Mouse (Mus musculus) forebrain, embryonic 14.5 days (tissue): ENCODE results near the gene Pttg1. TPM values are rescaled to one million over a fixed set of nuclear protein-coding genes. Genes with fewer than 3 reads are reported as not detected.

Experiments
- ATAC-seq: fragments of 200-750 bp; cut with Nextera tagmentation; 2 replicates; pipeline ENCODE4 v1.8.0; 2017; ENCODE audit warnings: mild to moderate bottlenecking, moderate library complexity
- DNase-seq: peaks from one replicate; pipeline ENCODE4 v3.0.0-alpha.2; 2015; ENCODE audit warnings: low spot score
- H3K27ac ChIP-seq: fragments of 300-500 bp; sonication (generic); 2 replicates; pipeline ENCODE4 v1.5.1; 2014; ENCODE audit warnings: low read depth, mild to moderate bottlenecking, control low read depth, low read length, moderate library complexity
- H3K27me3 ChIP-seq: fragments of 300-500 bp; sonication (generic); replicated peaks from 2 replicates; pipeline ENCODE4 v1.6.1; 2014; ENCODE audit warnings: low read length, control low read depth, mixed read lengths; ENCODE audit not compliant: control insufficient read depth, insufficient read depth
- H3K36me3 ChIP-seq: fragments of 300-500 bp; sonication (generic); 2 replicates; pipeline ENCODE4 v1.6.1; 2014; ENCODE audit warnings: low read length, control low read depth; ENCODE audit not compliant: control insufficient read depth, insufficient read depth
- H3K4me1 ChIP-seq: fragments of 300-500 bp; sonication (generic); 2 replicates; pipeline ENCODE4 v1.6.1; 2014; ENCODE audit warnings: antibody characterized with exemption, low read length, control low read depth; ENCODE audit not compliant: control insufficient read depth, insufficient read depth
- H3K4me2 ChIP-seq: fragments of 300-500 bp; sonication (generic); 2 replicates; pipeline ENCODE4 v1.6.1; 2014; ENCODE audit warnings: mild to moderate bottlenecking, control low read depth, low read length
- H3K4me3 ChIP-seq: fragments of 300-500 bp; sonication (generic); 2 replicates; pipeline ENCODE4 v1.5.1; 2014; ENCODE audit warnings: low read depth, low read length, control low read depth
- H3K9ac ChIP-seq: fragments of 300-500 bp; sonication (generic); 2 replicates; pipeline ENCODE4 v1.6.1; 2014; ENCODE audit warnings: mild to moderate bottlenecking, low read length, control low read depth, moderate library complexity
- H3K9me3 ChIP-seq: fragments of 300-500 bp; sonication (generic); replicated peaks from 2 replicates; pipeline ENCODE4 v1.6.1; 2016; ENCODE audit warnings: low read length, control low read depth, mixed read lengths; ENCODE audit not compliant: control insufficient read depth
- WGBS: fragments of 180-500 bp; shearing (Covaris S2); extraction: QIAGEN DNeasy Blood & Tissue Kit; methylation state at CpG from one replicate; pipeline ENCODE4 v1.1.7; 2014; 5-methylcytosine and 5-hydroxymethylcytosine counted together
- polyA plus RNA-seq: library from polyadenylated mRNA; unstranded; fragments of >200 nt; fragmentation: Nextera tagmentation; extraction: Ambion mirVana; gene quantifications from 2 replicates; pipeline ENCODE4 v1.2.1, GENCODE M21; 2014

Pttg1 gene
- polyA plus RNA-seq = 34.9 and 44.3 TPM in 2 replicates

- Histone ChIP-seq H3K9me3 (no peaks in the 10 kb centered on the region), H3K4me1 (no peaks in the 10 kb centered on the region), H3K27me3 (no peaks in the 10 kb centered on the region), H3K4me3 (peak within 1 kb of the TSS; percentile 46), H3K27ac (no peak within 1 kb of the TSS), H3K36me3 (no peaks in the 10 kb centered on the region), H3K9ac (peak within 1 kb of the TSS; percentile 55), H3K4me2 (peak within 1 kb of the TSS; percentile 57)
- DNase-seq (peak; percentile 87), ATAC-seq (peak; percentile 98)
- WGBS = 3% methylated on average over 27 of the region's 27 CpGs
These were observed at the start of gene Pttg1 for GRCm38 (mm10) chr11:43425824-43426413. Gene Pttg1, minus strand, starts transcription at chr11:43426251.

GRCm38 (mm10) chr11:43474225-43474774, 48.2 kb upstream of the Pttg1 start, which contains the start of gene C1qtnf2:
Gene C1qtnf2, plus strand, starts transcription at chr11:43474276.
- peak; percentile 78 for ATAC-seq

GRCm38 (mm10) chr11:43473635-43474224, 47.7 kb upstream of the Pttg1 start:
- H3K4me3 ChIP-seq = peak overlapping the region; percentile 27
- no peak overlapping the region for H3K27ac ChIP-seq
- WGBS = 55% methylated on average over 15 of the region's 15 CpGs
- DNase-seq (no peak), ATAC-seq (peak; percentile 55)
- H3K9me3 ChIP-seq = no peaks in the 10 kb centered on the region
- peak overlapping the region; percentile 60 for H3K9ac ChIP-seq
- no peaks in the 10 kb centered on the region for H3K36me3 ChIP-seq
- H3K4me2 ChIP-seq = peak overlapping the region; percentile 59
- no peaks in the 10 kb centered on the region for H3K27me3 ChIP-seq
- peaks cover 5% of the 10 kb centered on the region; the same call in 1 of the 2 replicates for H3K4me1 ChIP-seq

More at GRCm38 (mm10) chr11:43474225-43474774, 48.2 kb upstream of the Pttg1 start, which contains the start of gene C1qtnf2:
- DNase-seq = peak; percentile 46
- Histone ChIP-seq H3K27me3 (no peaks in the 10 kb centered on the region), H3K27ac (no peak within 1 kb of the TSS), H3K4me3 (peak within 1 kb of the TSS; percentile 27), H3K4me2 (peak within 1 kb of the TSS; percentile 59), H3K9ac (peak within 1 kb of the TSS; percentile 60), H3K36me3 (no peaks in the 10 kb centered on the region), H3K9me3 (no peaks in the 10 kb centered on the region), H3K4me1 (peaks cover 5% of the 10 kb centered on the region; the same call in 1 of the 2 replicates)
- 2% methylated on average over 24 of the region's 24 CpGs for WGBS

GRCm38 (mm10) chr11:43473115-43473514, 47.1 kb upstream of the Pttg1 start:
- Histone ChIP-seq H3K9me3 (no peaks in the 10 kb centered on the region), H3K27ac (no peak overlapping the region), H3K9ac (no peak overlapping the region), H3K4me1 (peaks cover 5% of the 10 kb centered on the region; the same call in 1 of the 2 replicates), H3K4me3 (no peak overlapping the region), H3K27me3 (no peaks in the 10 kb centered on the region), H3K36me3 (no peaks in the 10 kb centered on the region), H3K4me2 (no peak overlapping the region)
- no peak for DNase-seq
- WGBS = 76% methylated on average over 1 of the region's 1 CpGs
- no peak for ATAC-seq

GRCm38 (mm10) chr11:43470881-43471820, 45.1 kb upstream of the Pttg1 start:
- Histone ChIP-seq H3K27ac (no peak overlapping the region), H3K9ac (no peak overlapping the region), H3K9me3 (no peaks in the 10 kb centered on the region), H3K4me1 (peaks cover 5% of the 10 kb centered on the region; the same call in 1 of the 2 replicates), H3K36me3 (no peaks in the 10 kb centered on the region), H3K4me3 (no peak overlapping the region), H3K27me3 (no peaks in the 10 kb centered on the region), H3K4me2 (no peak overlapping the region)
- WGBS = 72% methylated on average over 6 of the region's 6 CpGs
- ATAC-seq = no peak
- no peak for DNase-seq

- ATAC-seq = no peak
- Histone ChIP-seq H3K36me3 (no peaks in the 10 kb centered on the region), H3K9ac (no peak overlapping the region), H3K4me3 (no peak overlapping the region), H3K27me3 (no peaks in the 10 kb centered on the region), H3K9me3 (no peaks in the 10 kb centered on the region), H3K4me2 (no peak overlapping the region), H3K27ac (no peak overlapping the region), H3K4me1 (peaks cover 5% of the 10 kb centered on the region; the same call in 1 of the 2 replicates)
- WGBS = 82% methylated on average over 5 of the region's 5 CpGs
- no peak for DNase-seq
These were observed 44.1 kb upstream of the Pttg1 start for GRCm38 (mm10) chr11:43470118-43470517.

GRCm38 (mm10) chr11:43463204-43463603, 37.2 kb upstream of the Pttg1 start:
- Histone ChIP-seq H3K4me1 (no peaks in the 10 kb centered on the region), H3K4me3 (no peak overlapping the region), H3K27me3 (no peaks in the 10 kb centered on the region), H3K9me3 (no peaks in the 10 kb centered on the region), H3K9ac (no peak overlapping the region), H3K27ac (no peak overlapping the region), H3K36me3 (no peaks in the 10 kb centered on the region), H3K4me2 (no peak overlapping the region)
- no peak for ATAC-seq
- no peak for DNase-seq
- WGBS = 95% methylated on average over 25 of the region's 25 CpGs

- Histone ChIP-seq H3K36me3 (peaks cover 7% of the 10 kb centered on the region), H3K9me3 (no peaks in the 10 kb centered on the region), H3K4me3 (no peak overlapping the region), H3K4me2 (no peak overlapping the region), H3K4me1 (no peaks in the 10 kb centered on the region), H3K9ac (no peak overlapping the region), H3K27ac (no peak overlapping the region), H3K27me3 (no peaks in the 10 kb centered on the region)
- no peak for DNase-seq
- ATAC-seq = no peak
- 83% methylated on average over 2 of the region's 2 CpGs for WGBS
These were observed 26.2 kb upstream of the Pttg1 start for GRCm38 (mm10) chr11:43452266-43452665.
